Mouse (Mus musculus) intestine, embryonic 15.5 days (tissue): Measurements from ENCODE around the gene Taf8. TPM values are rescaled to one million over a fixed set of nuclear protein-coding genes. Genes with fewer than 3 reads are reported as not detected.

ENCODE experiments used
- ATAC-seq: fragments of 200-750 bp; cut with Nextera tagmentation; 2 replicates; pipeline ENCODE4 v1.8.0; 2017; ENCODE audit warnings: moderate TSS enrichment, moderate library complexity
- H3K27ac ChIP-seq: fragments of 300-500 bp; sonication (generic); 2 replicates; pipeline ENCODE4 v1.5.1; 2015; ENCODE audit warnings: mild to moderate bottlenecking, inconsistent platforms
- H3K27me3 ChIP-seq: fragments of 300-500 bp; sonication (generic); replicated peaks from 2 replicates; pipeline ENCODE4 v1.6.1; 2015; ENCODE audit warnings: inconsistent platforms
- H3K36me3 ChIP-seq: fragments of 300-500 bp; sonication (generic); 2 replicates; pipeline ENCODE4 v1.6.1; 2015; ENCODE audit warnings: inconsistent platforms
- H3K4me1 ChIP-seq: fragments of 300-500 bp; sonication (generic); replicated peaks from 2 replicates; pipeline ENCODE4 v1.6.1; 2015; ENCODE audit warnings: inconsistent platforms
- H3K4me2 ChIP-seq: fragments of 300-500 bp; sonication (generic); replicated peaks from 2 replicates; pipeline ENCODE4 v1.6.1; 2015; ENCODE audit warnings: mild to moderate bottlenecking, inconsistent platforms
- H3K4me3 ChIP-seq: fragments of 300-500 bp; sonication (generic); replicated peaks from 2 replicates; pipeline ENCODE4 v1.5.1; 2015; ENCODE audit warnings: inconsistent platforms
- H3K9ac ChIP-seq: fragments of 300-500 bp; sonication (generic); 2 replicates; pipeline ENCODE4 v1.6.1; 2015; ENCODE audit warnings: inconsistent platforms
- H3K9me3 ChIP-seq: fragments of 300-500 bp; sonication (generic); 2 replicates; pipeline ENCODE4 v1.6.1; 2016; ENCODE audit warnings: inconsistent platforms
- WGBS: fragments of 180-500 bp; shearing (Covaris S2); methylation state at CpG from one replicate; pipeline ENCODE4 v1.1.7; 2015; 5-methylcytosine and 5-hydroxymethylcytosine counted together
- polyA plus RNA-seq: library from polyadenylated mRNA; unstranded; fragments of >200 nt; fragmentation: Nextera tagmentation; extraction: Ambion mirVana; gene quantifications from 2 replicates; pipeline ENCODE4 v1.2.1, GENCODE M21; 2015

Gene Taf8
- polyA plus RNA-seq, 1 experiment from 2014 or later = 20.4 TPM

DNA sequence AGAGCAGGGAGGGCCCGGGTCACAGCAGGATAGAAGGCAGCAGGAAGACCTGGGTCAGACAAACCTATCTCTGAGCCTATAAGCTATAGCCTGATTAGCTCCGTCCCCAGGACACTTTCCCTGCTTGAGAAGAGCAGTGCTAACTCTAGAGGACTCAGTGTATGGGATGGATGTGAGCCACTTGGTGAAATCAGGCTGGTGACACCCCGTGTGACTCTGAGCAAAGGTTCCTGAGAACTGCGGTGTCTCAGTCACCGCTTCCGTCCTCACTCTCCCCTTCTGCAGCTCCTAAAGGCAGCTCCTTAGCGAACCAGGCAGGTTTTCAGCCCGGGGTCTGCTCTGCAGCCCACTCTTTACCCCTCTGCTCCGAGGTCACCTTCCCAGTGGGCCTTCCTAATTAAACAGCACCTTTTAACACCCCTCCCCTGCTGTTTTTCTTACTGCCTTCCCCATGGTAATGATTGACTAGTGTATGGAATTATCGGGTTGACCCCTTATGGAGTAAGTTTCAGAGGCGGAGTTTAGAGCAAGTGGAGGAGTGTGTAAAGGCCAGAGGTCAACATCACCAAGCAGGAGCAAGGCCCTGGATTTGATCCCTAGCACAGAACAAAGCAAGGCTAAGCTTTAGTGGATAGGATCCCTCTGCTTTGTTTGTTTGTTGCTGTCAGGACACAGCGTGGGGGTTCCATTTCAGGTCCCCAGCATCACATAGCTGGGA, 37.7 kb downstream of the Taf8 start:
- Histone ChIP-seq H3K27ac (peak overlapping the region; percentile 51), H3K4me3 (no peak overlapping the region), H3K9me3 (no peaks in the 10 kb centered on the region), H3K4me1 (peaks cover 53% of the 10 kb centered on the region), H3K4me2 (peak overlapping the region; percentile 27; the same call in 1 of the 2 replicates), H3K36me3 (no peaks in the 10 kb centered on the region), H3K27me3 (0 out of 2 replicates have a peak, but pooled peaks cover 3% of the 10 kb centered on the region), H3K9ac (no peak overlapping the region)
- ATAC-seq = peak; percentile 57
- WGBS = 41% methylated on average over 12 of the region's 12 CpGs

DNA sequence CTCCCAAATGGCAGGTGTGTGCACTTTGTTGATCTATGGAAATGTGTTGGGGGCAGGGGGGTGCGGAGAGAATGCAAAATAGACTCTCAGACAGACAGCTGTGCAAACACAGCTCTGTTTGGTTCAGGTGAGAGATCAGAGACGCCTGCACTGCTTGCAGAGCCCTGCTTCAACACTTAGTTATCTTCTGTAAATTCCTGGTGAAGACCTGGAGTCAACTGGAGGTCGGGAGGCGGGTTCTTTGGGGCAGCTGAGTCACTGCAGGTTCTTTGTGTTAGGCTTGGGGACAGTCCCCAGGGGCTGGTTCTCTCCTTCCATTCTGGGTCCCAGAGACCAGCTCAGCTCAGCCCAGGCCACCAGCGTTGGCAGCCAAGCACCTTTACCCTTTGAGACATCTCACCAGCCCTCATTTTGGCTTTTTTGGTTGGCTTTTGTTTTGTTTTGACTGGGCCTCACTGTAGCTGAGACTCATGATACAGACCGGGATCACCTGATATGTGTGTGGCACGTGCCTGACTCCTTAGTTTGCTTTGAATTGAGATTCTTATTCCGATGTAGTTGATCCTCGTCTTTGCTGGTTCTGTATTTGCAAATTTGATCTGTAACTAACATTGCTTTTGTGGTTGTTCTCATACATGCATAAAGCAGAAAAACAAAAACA, 39.2 kb downstream of the Taf8 start:
- H3K27me3 ChIP-seq = 0 out of 2 replicates have a peak, but pooled peaks cover 3% of the 10 kb centered on the region
- WGBS = 38% methylated on average over 9 of the region's 9 CpGs
- H3K4me2 ChIP-seq = no peak overlapping the region
- no peaks in the 10 kb centered on the region for H3K36me3 ChIP-seq
- H3K9me3 ChIP-seq = no peaks in the 10 kb centered on the region
- ATAC-seq = peak; percentile 57
- 0 out of 2 replicates have a peak overlapping the region, but pooled peaks have one; percentile 1 for H3K27ac ChIP-seq
- no peak overlapping the region for H3K9ac ChIP-seq
- peaks cover 46% of the 10 kb centered on the region for H3K4me1 ChIP-seq
- H3K4me3 ChIP-seq = no peak overlapping the region

DNA sequence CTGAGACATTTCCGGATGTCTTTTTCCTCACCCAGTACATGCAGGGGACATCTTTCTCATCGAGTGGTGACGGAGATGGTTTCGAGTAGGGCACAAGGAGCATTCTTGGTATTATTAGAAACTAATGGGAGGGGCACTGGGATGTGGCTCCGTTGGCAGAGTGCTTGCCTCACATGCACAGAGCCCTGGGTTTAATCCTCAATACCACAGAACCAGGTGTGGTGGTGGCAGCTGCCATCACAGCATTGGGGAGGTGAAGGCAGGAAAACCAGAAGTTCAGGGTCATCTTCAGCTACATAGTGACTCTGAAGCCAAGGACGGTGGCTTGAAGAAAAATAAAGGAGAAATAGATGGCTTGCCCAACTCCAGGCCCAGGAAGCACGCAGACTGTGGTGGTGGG, 39.9 kb downstream of the Taf8 start:
- Histone ChIP-seq H3K9me3 (no peaks in the 10 kb centered on the region), H3K4me2 (no peak overlapping the region), H3K27ac (0 out of 2 replicates have a peak overlapping the region, but pooled peaks have one; percentile 1), H3K4me1 (peaks cover 40% of the 10 kb centered on the region), H3K36me3 (no peaks in the 10 kb centered on the region), H3K4me3 (no peak overlapping the region), H3K27me3 (no peaks in the 10 kb centered on the region), H3K9ac (no peak overlapping the region)
- no peak for ATAC-seq
- 66% methylated on average over 7 of the region's 7 CpGs for WGBS

DNA sequence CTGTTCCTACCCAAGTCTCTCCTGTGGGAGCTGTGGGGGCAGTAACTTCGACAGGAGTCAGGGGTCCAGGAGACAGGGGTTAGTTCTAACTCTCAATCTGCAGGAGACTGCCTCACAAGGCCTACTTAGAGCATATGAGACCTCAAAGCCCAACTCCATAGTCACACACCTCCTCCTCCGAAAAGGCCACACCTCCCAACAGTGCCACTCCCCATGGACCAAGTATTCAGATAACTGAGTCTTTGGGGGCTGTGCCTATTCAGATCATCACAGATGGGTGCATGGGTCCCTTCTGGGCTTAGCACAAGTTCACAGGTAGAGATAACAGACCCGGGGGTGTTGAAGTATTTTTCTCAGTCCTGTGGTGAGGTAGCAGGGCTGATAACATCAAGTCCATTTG, 40.4 kb downstream of the Taf8 start:
- Histone ChIP-seq H3K27ac (no peak overlapping the region), H3K9ac (no peak overlapping the region)
- 58% methylated on average over 3 of the region's 3 CpGs for WGBS

DNA sequence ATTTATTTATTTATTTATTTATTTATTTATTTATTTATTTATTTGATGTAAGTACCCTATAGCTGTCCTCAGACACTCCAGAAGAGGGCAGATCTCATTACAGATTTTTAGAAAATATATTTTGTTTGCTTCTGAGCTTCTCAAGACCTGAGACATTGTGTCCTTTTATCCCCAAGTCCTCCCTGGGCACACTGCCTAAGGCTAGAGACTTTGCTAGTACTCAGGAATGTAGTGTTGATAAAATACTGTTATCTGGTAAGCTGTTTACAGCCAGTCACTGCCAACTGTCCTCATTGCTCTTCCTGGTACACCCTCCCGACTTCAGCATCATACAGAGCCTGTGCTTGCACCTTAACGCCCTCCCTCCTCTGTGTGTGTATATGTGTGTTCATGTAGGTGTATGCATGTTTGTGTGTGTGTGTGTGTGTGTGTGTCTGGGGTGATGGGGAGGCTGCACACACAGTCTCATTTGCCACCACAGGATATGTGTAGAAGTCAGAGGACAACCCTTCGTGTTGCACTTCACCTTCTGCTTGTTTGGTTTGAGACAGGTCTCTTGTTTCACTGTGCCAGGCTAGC, 42.7 kb downstream of the Taf8 start:
- Histone ChIP-seq H3K36me3 (no peaks in the 10 kb centered on the region), H3K27ac (no peak overlapping the region), H3K4me3 (no peak overlapping the region), H3K9me3 (no peaks in the 10 kb centered on the region), H3K27me3 (no peaks in the 10 kb centered on the region), H3K4me1 (peaks cover 33% of the 10 kb centered on the region), H3K4me2 (no peak overlapping the region), H3K9ac (no peak overlapping the region)
- no peak for ATAC-seq
- 47% methylated on average over 3 of the region's 3 CpGs for WGBS

More for the DNA sequence above, 40.4 kb downstream of the Taf8 start:
- Histone ChIP-seq H3K4me2 (no peak overlapping the region), H3K36me3 (no peaks in the 10 kb centered on the region), H3K4me3 (no peak overlapping the region), H3K4me1 (peaks cover 40% of the 10 kb centered on the region), H3K27me3 (no peaks in the 10 kb centered on the region), H3K9me3 (no peaks in the 10 kb centered on the region)
- ATAC-seq = no peak

DNA sequence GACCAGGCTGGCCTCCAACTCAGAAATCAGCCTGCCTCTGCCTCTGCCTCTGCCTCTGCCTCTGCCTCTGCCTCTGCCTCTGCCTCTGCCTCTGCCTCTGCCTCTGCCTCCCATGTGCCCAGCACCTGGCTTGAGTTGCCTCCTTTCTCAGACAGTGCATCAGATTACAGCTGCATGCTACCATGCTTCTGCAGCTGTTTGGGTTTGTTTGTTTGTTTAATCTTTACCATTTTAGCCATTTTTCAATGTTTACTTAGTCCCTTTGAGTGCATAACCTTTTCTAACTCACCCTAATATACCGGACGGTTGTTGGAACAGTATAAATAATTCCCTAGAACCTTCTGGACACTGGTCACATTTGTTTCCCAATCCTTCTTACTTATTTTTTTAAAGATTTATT, 43.2 kb downstream of the Taf8 start:
- Histone ChIP-seq H3K9ac (no peak overlapping the region), H3K9me3 (no peaks in the 10 kb centered on the region), H3K4me1 (peaks cover 30% of the 10 kb centered on the region), H3K4me2 (no peak overlapping the region), H3K27ac (no peak overlapping the region), H3K4me3 (no peak overlapping the region), H3K27me3 (no peaks in the 10 kb centered on the region), H3K36me3 (no peaks in the 10 kb centered on the region)
- 86% methylated on average over 2 of the region's 2 CpGs for WGBS
- ATAC-seq = no peak

DNA sequence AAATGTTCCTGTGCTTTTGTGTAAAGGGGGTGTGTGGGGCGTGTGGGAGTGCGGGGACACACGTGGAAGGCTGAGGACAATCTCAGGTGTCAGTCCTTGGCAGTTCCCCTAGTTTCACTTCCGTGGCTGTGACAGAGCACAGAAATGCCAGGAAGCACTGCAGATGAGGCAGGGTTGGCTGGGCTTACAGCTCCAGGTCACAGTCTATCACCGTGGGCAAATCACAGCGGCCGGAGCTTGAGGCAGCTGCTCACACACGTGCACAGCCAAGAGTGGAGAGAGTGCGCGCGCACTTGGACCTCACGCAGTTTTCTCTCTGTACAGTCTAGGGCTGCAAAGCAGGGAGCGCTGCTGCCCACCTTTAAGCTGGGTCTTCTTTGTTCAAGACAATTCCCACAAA, 43.8 kb downstream of the Taf8 start:
- Histone ChIP-seq H3K9me3 (no peaks in the 10 kb centered on the region), H3K9ac (no peak overlapping the region), H3K36me3 (no peaks in the 10 kb centered on the region), H3K4me2 (no peak overlapping the region), H3K4me1 (peaks cover 29% of the 10 kb centered on the region), H3K27me3 (no peaks in the 10 kb centered on the region), H3K4me3 (no peak overlapping the region), H3K27ac (no peak overlapping the region)
- 78% methylated on average over 13 of the region's 13 CpGs for WGBS
- ATAC-seq = no peak

DNA sequence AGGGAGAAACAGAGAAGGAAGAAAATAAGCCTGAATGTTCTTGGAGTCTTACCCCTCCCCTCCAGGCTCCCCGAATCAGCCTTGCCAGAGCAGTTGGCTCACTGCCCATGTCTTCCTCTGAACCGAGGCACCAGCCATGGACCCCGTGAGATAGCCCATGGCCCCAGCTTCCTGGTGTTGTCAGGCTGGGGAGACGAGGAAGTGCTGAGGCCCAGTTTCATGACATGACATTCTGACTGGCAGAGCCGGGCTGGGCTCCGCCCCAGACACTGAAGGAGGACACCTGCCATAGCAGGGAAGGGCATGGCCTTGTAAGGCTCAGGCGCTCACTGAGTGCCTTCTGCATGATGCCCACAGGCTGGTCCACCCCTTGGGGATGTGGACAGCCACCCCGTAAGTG, 47.4 kb downstream of the Taf8 start:
- Histone ChIP-seq H3K4me1 (peaks cover 41% of the 10 kb centered on the region), H3K27ac (no peak overlapping the region), H3K36me3 (no peaks in the 10 kb centered on the region), H3K4me2 (no peak overlapping the region), H3K27me3 (no peaks in the 10 kb centered on the region), H3K4me3 (no peak overlapping the region), H3K9ac (no peak overlapping the region), H3K9me3 (no peaks in the 10 kb centered on the region)
- peak; percentile 58 for ATAC-seq
- WGBS = 39% methylated on average over 8 of the region's 8 CpGs

DNA sequence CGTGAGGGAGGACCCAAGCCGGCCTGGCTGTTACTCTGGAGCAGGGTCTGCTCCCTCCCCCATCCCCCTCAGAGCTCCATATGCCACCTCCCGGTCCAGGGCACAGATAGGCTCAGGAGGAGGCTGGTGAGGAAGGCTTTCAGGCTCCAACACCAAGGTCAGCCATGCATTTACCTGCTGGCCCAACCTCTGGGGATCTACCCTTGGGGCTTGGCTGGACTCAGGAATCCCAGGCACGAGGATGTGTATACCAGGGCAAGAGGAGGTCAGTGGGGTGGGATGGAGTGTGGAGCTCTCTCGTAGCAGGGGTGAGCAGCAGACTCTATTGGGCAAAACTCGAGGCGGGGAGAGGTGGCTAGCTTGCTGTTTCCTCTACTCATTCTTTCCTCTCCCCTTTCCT, 49.2 kb downstream of the Taf8 start:
- H3K9me3 ChIP-seq = no peaks in the 10 kb centered on the region
- no peaks in the 10 kb centered on the region for H3K27me3 ChIP-seq
- no peak overlapping the region for H3K9ac ChIP-seq
- H3K4me3 ChIP-seq = no peak overlapping the region
- ATAC-seq = no peak
- H3K27ac ChIP-seq = no peak overlapping the region
- peaks cover 54% of the 10 kb centered on the region for H3K4me1 ChIP-seq
- H3K4me2 ChIP-seq = no peak overlapping the region
- no peaks in the 10 kb centered on the region for H3K36me3 ChIP-seq
- 47% methylated on average over 7 of the region's 7 CpGs for WGBS

DNA sequence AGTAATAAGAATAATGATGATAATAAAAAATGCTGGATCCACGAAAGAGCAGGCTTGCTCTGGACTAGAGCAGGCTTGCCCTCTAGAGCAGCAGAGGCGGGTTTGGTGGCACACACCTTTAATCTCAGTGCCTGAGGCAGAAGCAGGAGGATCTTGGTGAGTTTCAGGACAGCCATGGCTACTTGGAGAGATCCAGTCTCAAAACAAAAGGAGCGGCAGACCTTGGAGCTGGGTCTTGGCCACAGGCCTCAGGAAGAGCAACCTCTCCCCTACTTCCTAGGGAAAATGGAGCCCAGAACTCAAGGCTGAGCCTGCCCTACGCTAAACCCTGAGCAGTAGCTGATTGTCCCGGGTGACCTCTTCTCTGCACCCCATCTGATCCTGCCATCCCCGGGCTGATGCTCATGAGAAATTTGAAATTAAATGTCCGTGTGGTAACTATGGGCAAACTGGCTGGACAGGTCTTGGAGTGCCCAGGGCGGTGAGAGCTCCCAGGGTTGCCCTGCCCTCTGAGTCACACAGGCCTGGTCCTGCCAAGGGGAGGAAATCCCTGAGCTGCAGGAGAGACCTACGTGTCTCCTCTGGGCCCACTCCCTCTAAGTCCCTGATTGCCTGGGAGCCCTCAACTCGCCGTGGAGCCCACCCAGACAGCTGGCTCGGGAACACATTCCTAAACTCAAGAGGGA, 51.1 kb downstream of the Taf8 start:
- WGBS = 60% methylated on average over 12 of the region's 12 CpGs
- Histone ChIP-seq H3K36me3 (no peaks in the 10 kb centered on the region), H3K27ac (peak overlapping the region; percentile 8; the same call in 1 of the 2 replicates), H3K9me3 (no peaks in the 10 kb centered on the region), H3K4me1 (peaks cover 60% of the 10 kb centered on the region), H3K4me2 (no peak overlapping the region), H3K9ac (no peak overlapping the region), H3K4me3 (no peak overlapping the region), H3K27me3 (no peaks in the 10 kb centered on the region)
- no peak for ATAC-seq

DNA sequence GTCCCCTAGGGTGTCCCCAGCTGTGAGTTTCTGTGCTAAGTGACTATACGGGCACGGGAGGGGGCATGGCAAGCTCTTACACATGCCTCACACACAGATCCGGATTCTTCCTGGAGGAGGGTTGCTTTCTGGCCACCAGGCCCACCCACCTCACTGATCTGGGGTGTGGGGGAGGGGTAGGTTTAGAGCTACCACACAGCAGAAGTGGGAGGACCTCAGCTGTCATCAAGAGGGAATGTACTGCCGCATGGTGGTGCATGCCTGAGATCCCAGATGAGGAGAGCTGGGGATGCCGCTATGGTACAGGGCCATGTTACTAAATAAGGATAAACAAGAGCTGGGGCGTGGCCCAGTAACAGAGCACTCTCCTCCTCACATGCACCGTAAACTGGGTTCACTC, 51.9 kb downstream of the Taf8 start:
- Histone ChIP-seq H3K27ac (peak overlapping the region; percentile 96), H3K9me3 (no peaks in the 10 kb centered on the region), H3K4me1 (peaks cover 61% of the 10 kb centered on the region), H3K27me3 (no peaks in the 10 kb centered on the region), H3K4me2 (0 out of 2 replicates have a peak overlapping the region, but pooled peaks have one; percentile 44), H3K9ac (no peak overlapping the region), H3K36me3 (no peaks in the 10 kb centered on the region), H3K4me3 (no peak overlapping the region)
- WGBS = 30% methylated on average over 7 of the region's 7 CpGs
- 0 out of 2 replicates have a peak, but pooled peaks have one; percentile 6 for ATAC-seq

DNA sequence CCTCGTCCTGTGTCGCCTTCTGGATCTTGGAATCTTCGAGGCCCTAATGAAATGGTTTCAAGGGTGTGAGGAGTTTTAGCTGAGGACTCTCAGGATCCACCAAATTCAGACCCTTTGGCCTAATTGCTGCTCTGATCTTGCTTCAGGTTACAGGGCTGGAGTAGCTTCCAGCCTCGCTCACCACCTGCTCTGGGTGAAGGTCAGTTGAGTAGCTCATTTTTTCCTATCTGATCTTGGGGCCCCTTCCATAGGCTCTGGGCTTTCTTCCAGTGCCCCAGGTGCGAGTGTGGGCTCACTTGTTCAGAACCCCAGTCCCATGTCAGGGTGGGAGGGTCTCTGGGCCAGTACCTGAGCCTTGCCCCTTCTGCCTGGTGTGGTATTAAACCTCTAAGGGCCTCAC, 52.7 kb downstream of the Taf8 start:
- Histone ChIP-seq H3K27me3 (no peaks in the 10 kb centered on the region), H3K4me1 (peaks cover 54% of the 10 kb centered on the region), H3K4me2 (peak overlapping the region; percentile 44), H3K4me3 (no peak overlapping the region; the same call in 1 of the 2 replicates), H3K36me3 (no peaks in the 10 kb centered on the region), H3K27ac (peak overlapping the region; percentile 96), H3K9me3 (no peaks in the 10 kb centered on the region), H3K9ac (peak overlapping the region; percentile 33; the same call in 1 of the 2 replicates)
- WGBS = 48% methylated on average over 5 of the region's 5 CpGs
- peak; percentile 69 for ATAC-seq
